Mouse (Mus musculus): Measurements from ENCODE around the gene Slc3a1. TPM values are rescaled to one million over a fixed set of nuclear protein-coding genes. Genes with fewer than 3 reads are reported as not detected.
A peak's percentile ranks its signal among the peaks of the same experiment; 100 is the strongest.

Gene Slc3a1
- polyA plus RNA-seq, 1 experiment from 2014 or later: 11.1 TPM

DNA sequence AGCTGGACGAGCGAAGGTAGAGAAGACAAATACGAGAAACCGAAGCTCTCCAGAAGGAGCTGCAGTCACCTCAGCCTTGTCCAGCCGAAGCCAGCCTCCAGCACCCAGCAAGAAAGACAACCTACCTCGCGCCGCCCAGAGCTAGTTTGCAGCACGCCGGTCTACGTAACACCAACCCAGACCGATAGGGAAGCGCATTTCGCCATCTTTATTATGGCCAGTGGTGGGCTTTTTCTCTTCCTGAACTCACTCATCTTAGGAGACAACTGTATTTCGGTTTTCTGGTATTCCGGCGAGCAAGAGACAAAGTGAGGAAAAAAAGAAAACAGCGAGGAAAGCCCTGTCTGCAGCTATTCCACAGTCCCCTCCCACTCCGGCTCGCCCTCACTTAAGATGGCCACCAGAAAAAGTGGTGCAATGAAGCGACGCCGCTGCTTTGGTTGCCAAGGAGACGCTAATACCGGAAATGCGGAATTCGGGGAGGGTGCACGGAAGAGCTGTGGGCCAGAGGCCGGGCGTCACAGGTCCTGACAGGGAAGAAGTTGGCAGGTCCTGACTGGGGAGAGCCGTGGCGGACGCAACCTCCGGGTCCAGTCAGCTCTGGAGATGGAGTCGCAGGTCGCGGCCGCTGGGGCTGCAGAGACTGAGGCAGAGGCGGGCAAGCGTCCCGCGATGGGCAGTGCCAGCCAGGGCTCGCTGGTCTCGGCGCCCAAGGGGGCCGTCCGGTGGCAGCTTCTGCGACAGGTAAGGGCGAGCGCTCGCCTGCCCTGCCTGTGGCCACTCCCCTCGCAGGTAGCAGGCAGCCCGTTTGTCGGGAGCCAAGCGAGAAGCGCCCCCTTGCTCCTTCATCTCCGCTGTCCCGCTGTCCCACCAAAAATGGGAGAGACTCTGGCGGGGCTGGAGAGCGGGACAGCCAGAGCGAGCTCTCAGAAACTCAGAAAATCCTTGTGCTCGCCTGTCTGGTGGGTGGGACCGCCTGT is 62.2 kb downstream of the Slc3a1 start, which contains the start of the genes Prepl and Camkmt:
Gene Prepl (minus strand): TSS at position 122 of the 980 bp plus-strand sequence.
Gene Camkmt (plus strand): TSS at position 433 of the 980 bp plus-strand sequence.
- H3K9ac ChIP-seq: peak within 1 kb of the TSS; percentile 70
- H3K27ac ChIP-seq: peak within 1 kb of the TSS; percentile 86
- under 1% methylated on average over 61 of the region's 63 CpGs for WGBS
- peak within 1 kb of the TSS; percentile 70 for H3K4me3 ChIP-seq (replicated peaks)
- H3K36me3 ChIP-seq: no peaks in the 10 kb centered on the region
- H3K27me3 ChIP-seq: no peaks in the 10 kb centered on the region
- peaks cover 15% of the 10 kb centered on the region for H3K4me1 ChIP-seq
- peak; percentile 99 for ATAC-seq (replicated peaks; ENCODE audit: low FRiP score)
- peak within 1 kb of the TSS; percentile 86 for H3K4me2 ChIP-seq
- no peaks in the 10 kb centered on the region for H3K9me3 ChIP-seq (replicated peaks)

DNA sequence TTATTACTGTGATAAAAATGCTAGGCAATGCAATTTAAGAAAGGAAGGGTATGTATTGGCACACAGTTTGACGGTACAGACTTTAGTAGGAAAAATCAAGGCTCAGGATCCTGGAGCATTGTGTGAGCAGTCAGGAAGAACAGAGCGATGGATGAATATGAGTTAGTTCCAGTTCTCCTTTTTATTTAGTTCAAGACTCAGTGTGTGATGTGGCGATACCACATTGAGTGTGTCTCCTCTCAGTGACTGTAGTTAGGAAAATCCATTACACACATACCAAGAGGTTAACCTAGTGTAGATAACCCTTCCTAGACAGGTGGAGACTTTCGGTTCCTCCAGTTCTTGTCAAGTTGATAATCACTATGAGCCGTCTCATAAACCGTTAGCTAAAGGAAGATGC is 63.6 kb downstream of the Slc3a1 start:
- H3K4me3 ChIP-seq (replicated peaks): peak overlapping the region; percentile 70; the same call in 1 of the 2 replicates
- ATAC-seq (replicated peaks; ENCODE audit: low FRiP score): no peak

DNA sequence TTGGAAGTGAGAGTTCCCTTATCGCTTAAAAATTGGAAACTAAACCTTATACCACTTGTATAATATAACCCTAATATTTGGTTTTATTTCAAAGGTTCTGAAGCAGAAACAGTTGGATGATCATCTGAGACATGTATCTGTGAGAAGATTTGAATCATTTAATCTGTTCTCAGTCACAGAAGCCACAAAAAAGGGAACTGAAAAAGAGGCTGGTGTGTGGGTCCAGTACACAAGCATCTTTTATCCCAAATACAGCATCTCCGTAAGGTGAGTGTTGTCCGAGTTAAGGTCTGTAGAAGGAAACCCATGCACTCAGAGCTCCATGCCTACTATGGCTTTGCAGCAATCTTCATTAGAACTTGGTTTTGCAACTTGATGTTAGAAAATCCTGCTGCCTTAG is 68.2 kb downstream of the Slc3a1 start:
- WGBS: 96% methylated on average over 3 of the region's 3 CpGs
- no peak overlapping the region for H3K4me3 ChIP-seq (replicated peaks)
- H3K27me3 ChIP-seq: no peaks in the 10 kb centered on the region
- H3K4me1 ChIP-seq: peaks cover 3% of the 10 kb centered on the region
- H3K4me2 ChIP-seq: no peak overlapping the region
- H3K9ac ChIP-seq: no peak overlapping the region
- no peak for ATAC-seq (replicated peaks; ENCODE audit: low FRiP score)
- peaks cover 23% of the 10 kb centered on the region for H3K36me3 ChIP-seq
- H3K27ac ChIP-seq: no peak overlapping the region
- H3K9me3 ChIP-seq (replicated peaks): 0 out of 2 replicates have a peak, but pooled peaks cover 9% of the 10 kb centered on the region

More for the DNA sequence above, 63.6 kb downstream of the Slc3a1 start:
- Histone ChIP-seq H3K4me1 (peaks cover 15% of the 10 kb centered on the region), H3K4me2 (peak overlapping the region; percentile 86), H3K27me3 (no peaks in the 10 kb centered on the region), H3K36me3 (no peaks in the 10 kb centered on the region), H3K9me3 (replicated peaks) (no peaks in the 10 kb centered on the region), H3K9ac (no peak overlapping the region; the same call in 1 of the 2 replicates), H3K27ac (no peak overlapping the region)
- 89% methylated on average over 6 of the region's 6 CpGs for WGBS

GRCm38 (mm10) chr17:85098677-85099323 is 70.6 kb downstream of the Slc3a1 start:
- no peak overlapping the region for H3K9ac ChIP-seq
- H3K9me3 ChIP-seq (replicated peaks): 0 out of 2 replicates have a peak, but pooled peaks cover 9% of the 10 kb centered on the region
- peaks cover 23% of the 10 kb centered on the region for H3K36me3 ChIP-seq
- H3K27ac ChIP-seq: no peak overlapping the region
- no peaks in the 10 kb centered on the region for H3K27me3 ChIP-seq
- no peak overlapping the region for H3K4me3 ChIP-seq (replicated peaks)
- ATAC-seq (replicated peaks; ENCODE audit: low FRiP score): no peak
- H3K4me1 ChIP-seq: no peaks in the 10 kb centered on the region
- no peak overlapping the region for H3K4me2 ChIP-seq
- 91% methylated on average over 7 of the region's 7 CpGs for WGBS

GRCm38 (mm10) chr17:85100232-85100631 is 72.1 kb downstream of the Slc3a1 start:
- ATAC-seq (replicated peaks; ENCODE audit: low FRiP score): no peak
- no peak overlapping the region for H3K27ac ChIP-seq
- 86% methylated on average over 3 of the region's 3 CpGs for WGBS
- no peaks in the 10 kb centered on the region for H3K4me1 ChIP-seq
- no peaks in the 10 kb centered on the region for H3K27me3 ChIP-seq
- no peak overlapping the region for H3K9ac ChIP-seq
- 0 out of 2 replicates have a peak, but pooled peaks cover 9% of the 10 kb centered on the region for H3K9me3 ChIP-seq (replicated peaks)
- peaks cover 23% of the 10 kb centered on the region for H3K36me3 ChIP-seq
- no peak overlapping the region for H3K4me2 ChIP-seq
- no peak overlapping the region for H3K4me3 ChIP-seq (replicated peaks)

GRCm38 (mm10) chr17:85101751-85102150 is 73.6 kb downstream of the Slc3a1 start:
- Histone ChIP-seq H3K4me1 (no peaks in the 10 kb centered on the region), H3K9me3 (replicated peaks) (0 out of 2 replicates have a peak, but pooled peaks cover 9% of the 10 kb centered on the region), H3K4me2 (no peak overlapping the region), H3K4me3 (replicated peaks) (no peak overlapping the region), H3K36me3 (peaks cover 23% of the 10 kb centered on the region), H3K27me3 (no peaks in the 10 kb centered on the region), H3K9ac (no peak overlapping the region), H3K27ac (no peak overlapping the region)
- ATAC-seq (replicated peaks; ENCODE audit: low FRiP score): no peak
- 87% methylated on average over 7 of the region's 7 CpGs for WGBS

- Histone ChIP-seq H3K9me3 (replicated peaks) (0 out of 2 replicates have a peak, but pooled peaks cover 6% of the 10 kb centered on the region), H3K36me3 (peaks cover 10% of the 10 kb centered on the region), H3K4me2 (no peak overlapping the region), H3K27me3 (no peaks in the 10 kb centered on the region), H3K4me3 (replicated peaks) (no peak overlapping the region), H3K4me1 (no peaks in the 10 kb centered on the region), H3K9ac (no peak overlapping the region), H3K27ac (no peak overlapping the region)
- no peak for ATAC-seq (replicated peaks; ENCODE audit: low FRiP score)
- 43% methylated on average over 2 of the region's 2 CpGs for WGBS
Measured at GRCm38 (mm10) chr17:85103310-85103709, 75.1 kb downstream of the Slc3a1 start.

GRCm38 (mm10) chr17:85110640-85111039 is 82.5 kb downstream of the Slc3a1 start:
- no peak overlapping the region for H3K9ac ChIP-seq
- H3K4me2 ChIP-seq: no peak overlapping the region
- H3K27me3 ChIP-seq: no peaks in the 10 kb centered on the region
- H3K27ac ChIP-seq: no peak overlapping the region
- no peaks in the 10 kb centered on the region for H3K4me1 ChIP-seq
- 97% methylated on average over 1 of the region's 1 CpGs for WGBS
- H3K9me3 ChIP-seq (replicated peaks): no peaks in the 10 kb centered on the region
- ATAC-seq (replicated peaks; ENCODE audit: low FRiP score): no peak
- no peaks in the 10 kb centered on the region for H3K36me3 ChIP-seq
- no peak overlapping the region for H3K4me3 ChIP-seq (replicated peaks)

DNA sequence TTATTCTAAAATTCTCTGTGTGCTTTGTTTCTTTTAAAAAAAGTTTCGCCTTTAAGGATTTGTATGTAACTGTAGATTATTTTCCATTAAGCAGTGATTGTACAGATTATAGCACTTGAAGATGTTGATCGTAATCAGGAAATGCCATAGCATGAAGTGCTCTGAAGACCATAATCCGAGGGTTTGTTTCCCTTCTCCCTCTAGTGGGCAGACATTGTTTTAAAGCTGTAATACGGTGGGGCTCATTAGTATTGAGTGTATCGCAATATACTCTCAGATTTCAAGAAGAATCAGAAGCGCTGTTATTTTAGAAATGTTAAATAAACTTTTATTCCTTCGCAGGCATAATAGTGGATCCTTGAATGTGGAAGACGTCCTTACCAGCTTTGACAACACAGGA is 85.3 kb downstream of the Slc3a1 start:
- H3K27me3 ChIP-seq: no peaks in the 10 kb centered on the region
- H3K36me3 ChIP-seq: no peaks in the 10 kb centered on the region
- WGBS: 83% methylated on average over 8 of the region's 8 CpGs
- no peaks in the 10 kb centered on the region for H3K4me1 ChIP-seq
- H3K27ac ChIP-seq: no peak overlapping the region
- H3K9ac ChIP-seq: no peak overlapping the region
- no peak overlapping the region for H3K4me2 ChIP-seq
- no peak for ATAC-seq (replicated peaks; ENCODE audit: low FRiP score)
- no peak overlapping the region for H3K4me3 ChIP-seq (replicated peaks)
- no peaks in the 10 kb centered on the region for H3K9me3 ChIP-seq (replicated peaks)

Other genes starting within 250 kb of the Slc3a1 start
- 51.7 and 56.6 TPM in 2 replicates for gene Lrpprc, start 237.6 kb upstream of the Slc3a1 start, polyA plus RNA-seq (2015; fragmentation: Nextera tagmentation; extraction: Ambion mirVana)
- 73.4 and 78.7 TPM in 2 replicates for gene Ppm1b, start 71.6 kb upstream of the Slc3a1 start, polyA plus RNA-seq (2015; fragmentation: Nextera tagmentation; extraction: Ambion mirVana)
- gene Prepl, start 61.9 kb downstream of the Slc3a1 start, polyA plus RNA-seq (2015; fragmentation: Nextera tagmentation; extraction: Ambion mirVana): 32.0 and 32.7 TPM in 2 replicates
- gene Camkmt, start 62.2 kb downstream of the Slc3a1 start, polyA plus RNA-seq (2015; fragmentation: Nextera tagmentation; extraction: Ambion mirVana): 13.8 and 15.4 TPM in 2 replicates